Comparison of ENCODE assay signal across 8 mouse cellular contexts in genomic region chr10:77926140-77926539, GRCm38 (mm10). TPM values are rescaled to one million over a fixed set of nuclear protein-coding genes. Genes with fewer than 3 reads are reported as not detected.
DNase-seq lines count a peak whose midpoint lies in the region; ATAC-seq and TF ChIP-seq lines count a peak whose summit lies in the region.

No protein-coding gene starts in this region.

- TF ChIP-seq CTCF in lung, embryonic 14.5 days (IDR thresholded peaks at IDR 0.05; ENCODE audit: low read depth): peak; percentile 63

- no peak overlapping the region for H3K4me2 ChIP-seq in forebrain, embryonic 11.5 days (ENCODE audit: low read depth, low read length, severe bottlenecking)
- no peak overlapping the region for H3K4me2 ChIP-seq in forebrain, embryonic 13.5 days
- no peak overlapping the region for H3K4me2 ChIP-seq in lung, embryonic 14.5 days

- DNase-seq in forebrain, embryonic 11.5 days (ENCODE audit: low spot score): peak; percentile 75
- DNase-seq in right cerebral cortex, adult 18-20 months: peak; percentile 40
- DNase-seq in right cerebral cortex, postnatal 25 days: no peak
- peak; percentile 55 to 74 for DNase-seq in cerebellum, postnatal 25 days
- peak; percentile 39 for DNase-seq in kidney, postnatal 14 days
- DNase-seq in lung, embryonic 14.5 days: peak; percentile 68
- peak; percentile 61 to 86 for DNase-seq in spleen, postnatal 4 days (ENCODE audit: low spot score in 2 of 2)

- ATAC-seq in forebrain, embryonic 11.5 days (replicated peaks; ENCODE audit: low FRiP score): no peak
- ATAC-seq in forebrain, embryonic 13.5 days: no peak
- ATAC-seq in lung, embryonic 14.5 days (ENCODE audit: insufficient read depth): no peak

- H3K4me1 ChIP-seq in forebrain, embryonic 11.5 days (replicated peaks; ENCODE audit: control insufficient read depth, insufficient read depth, low read length): no peaks in the 10 kb centered on the region
- H3K4me1 ChIP-seq in forebrain, embryonic 13.5 days: no peaks in the 10 kb centered on the region
- H3K4me1 ChIP-seq in lung, embryonic 14.5 days (ENCODE audit: insufficient read depth): no peaks in the 10 kb centered on the region

- no peaks in the 10 kb centered on the region for H3K9me3 ChIP-seq in forebrain, embryonic 11.5 days (ENCODE audit: control insufficient read depth, low read length)
- H3K9me3 ChIP-seq in forebrain, embryonic 13.5 days (replicated peaks): no peaks in the 10 kb centered on the region
- no peaks in the 10 kb centered on the region for H3K9me3 ChIP-seq in lung, embryonic 14.5 days (ENCODE audit: low read depth, low read length)

- no peaks in the 10 kb centered on the region for H3K27me3 ChIP-seq in forebrain, embryonic 11.5 days (ENCODE audit: control insufficient read depth, insufficient read depth, low read length)
- no peaks in the 10 kb centered on the region for H3K27me3 ChIP-seq in forebrain, embryonic 13.5 days
- no peaks in the 10 kb centered on the region for H3K27me3 ChIP-seq in lung, embryonic 14.5 days (ENCODE audit: insufficient read depth, low read length)

- no peak overlapping the region for H3K4me3 ChIP-seq in forebrain, embryonic 11.5 days (ENCODE audit: low read depth, low read length)
- H3K4me3 ChIP-seq in forebrain, embryonic 13.5 days: no peak overlapping the region
- no peak overlapping the region for H3K4me3 ChIP-seq in lung, embryonic 14.5 days (ENCODE audit: low read depth, low read length)

- H3K36me3 ChIP-seq in forebrain, embryonic 11.5 days (ENCODE audit: control insufficient read depth, insufficient read depth, low read length): no peaks in the 10 kb centered on the region
- H3K36me3 ChIP-seq in forebrain, embryonic 13.5 days (ENCODE audit: poor library complexity, severe bottlenecking): no peaks in the 10 kb centered on the region
- H3K36me3 ChIP-seq in lung, embryonic 14.5 days (ENCODE audit: insufficient read depth): no peaks in the 10 kb centered on the region

- WGBS in forebrain, embryonic 11.5 days: 46% methylated on average over 7 of the region's 7 CpGs
- 47% methylated on average over 7 of the region's 7 CpGs for WGBS in forebrain, embryonic 13.5 days
- 38% methylated on average over 7 of the region's 7 CpGs for WGBS in lung, embryonic 14.5 days

- H3K9ac ChIP-seq in forebrain, embryonic 11.5 days (ENCODE audit: low read length): no peak overlapping the region
- H3K9ac ChIP-seq in forebrain, embryonic 13.5 days: no peak overlapping the region
- no peak overlapping the region for H3K9ac ChIP-seq in lung, embryonic 14.5 days

- H3K27ac ChIP-seq in forebrain, embryonic 11.5 days (ENCODE audit: low read depth, low read length): no peak overlapping the region
- no peak overlapping the region for H3K27ac ChIP-seq in forebrain, embryonic 13.5 days
- H3K27ac ChIP-seq in lung, embryonic 14.5 days (ENCODE audit: low read depth): no peak overlapping the region

RNA-seq across cellular contexts. Expression of gene Lrrc3, which starts 23.8 kb away (rescaled TPM):
- polyA plus RNA-seq in forebrain, embryonic 11.5 days (2014; fragmentation: Nextera tagmentation; extraction: Ambion mirVana): 3.5 and 3.9 TPM in 2 replicates
- polyA plus RNA-seq in forebrain, embryonic 13.5 days (2015; fragmentation: Nextera tagmentation; extraction: Ambion mirVana): 4.7 and 6.8 TPM in 2 replicates
- 3.4 and 4.2 TPM in 2 replicates for polyA plus RNA-seq in lung, embryonic 14.5 days (2014; fragmentation: Nextera tagmentation; extraction: Ambion mirVana)

RNA-seq across cellular contexts. Expression of gene Trpm2, which starts 44.2 kb away (rescaled TPM):
- 0.86 and 0.87 TPM in 2 replicates for polyA plus RNA-seq in forebrain, embryonic 11.5 days (2014; fragmentation: Nextera tagmentation; extraction: Ambion mirVana)
- polyA plus RNA-seq in forebrain, embryonic 13.5 days (2015; fragmentation: Nextera tagmentation; extraction: Ambion mirVana): 1.4 and 1.6 TPM in 2 replicates
- 0.09 and 0.63 TPM in 2 replicates for polyA plus RNA-seq in lung, embryonic 14.5 days (2014; fragmentation: Nextera tagmentation; extraction: Ambion mirVana)

RNA-seq across cellular contexts. Expression of gene 1810043G02Rik, which starts 52.2 kb away (rescaled TPM):
- polyA plus RNA-seq in forebrain, embryonic 11.5 days (2014; fragmentation: Nextera tagmentation; extraction: Ambion mirVana): 34.9 and 38.6 TPM in 2 replicates
- polyA plus RNA-seq in forebrain, embryonic 13.5 days (2015; fragmentation: Nextera tagmentation; extraction: Ambion mirVana): 26.7 and 36.1 TPM in 2 replicates
- polyA plus RNA-seq in lung, embryonic 14.5 days (2014; fragmentation: Nextera tagmentation; extraction: Ambion mirVana): 24.6 and 28.1 TPM in 2 replicates
